Mouse (Mus musculus) hindbrain, embryonic 11.5 days (tissue): ENCODE data around the gene Olfr957. TPM values are rescaled to one million over a fixed set of nuclear protein-coding genes. Genes with fewer than 3 reads are reported as not detected.

Source experiments
- ATAC-seq: fragments of 200-750 bp; cut with Nextera tagmentation; 2 replicates; pipeline ENCODE4 v1.8.0; 2017; ENCODE audit warnings: mild to moderate bottlenecking, moderate TSS enrichment, moderate library complexity; ENCODE audit not compliant: low FRiP score
- DNase-seq: peaks from one replicate; pipeline ENCODE4 v3.0.0-alpha.2; 2015; ENCODE audit warnings: low spot score
- H3K27ac ChIP-seq: fragments of 300-500 bp; sonication (generic); 2 replicates; pipeline ENCODE4 v1.5.1; 2014; ENCODE audit warnings: mild to moderate bottlenecking, low read depth, low read length
- H3K27me3 ChIP-seq: fragments of 300-500 bp; sonication (generic); 2 replicates; pipeline ENCODE4 v1.6.1; 2014; ENCODE audit warnings: mild to moderate bottlenecking, low read length, moderate library complexity, mixed read lengths; ENCODE audit not compliant: control insufficient read depth, insufficient read depth
- H3K36me3 ChIP-seq: fragments of 300-500 bp; sonication (generic); 2 replicates; pipeline ENCODE4 v1.6.1; 2014; ENCODE audit warnings: mild to moderate bottlenecking, low read length, moderate library complexity, mixed read lengths; ENCODE audit not compliant: control insufficient read depth, insufficient read depth
- H3K4me1 ChIP-seq: fragments of 300-500 bp; sonication (generic); replicated peaks from 2 replicates; pipeline ENCODE4 v1.6.1; 2014; ENCODE audit warnings: low read length, mixed read lengths; ENCODE audit not compliant: control insufficient read depth, insufficient read depth
- H3K4me2 ChIP-seq: fragments of 300-500 bp; sonication (generic); replicated peaks from 2 replicates; pipeline ENCODE4 v1.6.1; 2014; ENCODE audit warnings: mild to moderate bottlenecking, low read depth, low read length
- H3K4me3 ChIP-seq: fragments of 300-500 bp; sonication (generic); 2 replicates; pipeline ENCODE4 v1.5.1; 2014; ENCODE audit warnings: low read depth, low read length
- H3K9ac ChIP-seq: fragments of 300-500 bp; sonication (generic); 2 replicates; pipeline ENCODE4 v1.6.1; 2014; ENCODE audit warnings: low read depth, low read length
- H3K9me3 ChIP-seq: fragments of 300-500 bp; sonication (generic); 2 replicates; pipeline ENCODE4 v1.6.1; 2016; ENCODE audit warnings: low read length; ENCODE audit not compliant: control insufficient read depth
- WGBS: fragments of 180-500 bp; shearing (Covaris S2); extraction: QIAGEN DNeasy Blood & Tissue Kit; methylation state at CpG from one replicate; pipeline ENCODE4 v1.1.7; 2014; 5-methylcytosine and 5-hydroxymethylcytosine counted together
- polyA plus RNA-seq: library from polyadenylated mRNA; unstranded; fragments of >200 nt; fragmentation: Nextera tagmentation; extraction: Ambion mirVana; gene quantifications from 2 replicates; pipeline ENCODE4 v1.2.1, GENCODE M21; 2014

Gene Olfr957
- polyA plus RNA-seq = not detected in 2 replicates

DNA sequence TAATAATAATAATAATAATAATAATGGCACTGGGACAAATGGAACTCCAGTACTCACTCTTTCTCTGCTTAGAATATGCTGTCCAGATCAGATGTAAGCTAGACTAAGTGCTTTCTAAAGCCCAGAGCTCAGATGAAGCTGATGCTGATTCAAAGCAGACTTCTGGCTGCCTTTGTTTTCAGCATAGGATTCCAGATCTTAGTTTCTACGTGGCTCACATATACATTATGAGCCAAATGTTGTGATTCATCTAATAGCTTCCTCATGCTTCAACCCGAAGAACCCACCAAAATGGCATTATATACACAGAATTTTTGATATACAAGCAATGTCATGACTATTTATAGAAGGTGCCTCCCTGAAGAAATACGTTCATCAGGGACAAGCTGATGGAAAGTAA is at the start of gene Olfr957:
Gene Olfr957 (minus strand): TSS at position 279 of the 400 bp plus-strand sequence.
- no peak for DNase-seq
- no peak within 1 kb of the TSS for H3K4me3 ChIP-seq
- WGBS = 81% methylated on average over 3 of the region's 3 CpGs

GRCm38 (mm10) chr9:39558349-39558647 is 42.7 kb upstream of the Olfr957 start:
- DNase-seq = no peak
- Histone ChIP-seq H3K27me3 (no peaks in the 10 kb centered on the region), H3K9ac (no peak overlapping the region), H3K27ac (no peak overlapping the region), H3K4me1 (no peaks in the 10 kb centered on the region), H3K36me3 (no peaks in the 10 kb centered on the region), H3K4me2 (no peak overlapping the region), H3K4me3 (no peak overlapping the region), H3K9me3 (no peaks in the 10 kb centered on the region)
- peak; percentile 8; the same call in 1 of the 2 replicates for ATAC-seq

More for the DNA sequence above, at the start of gene Olfr957:
- Histone ChIP-seq H3K9me3 (no peaks in the 10 kb centered on the region), H3K9ac (no peak within 1 kb of the TSS), H3K4me1 (no peaks in the 10 kb centered on the region), H3K27me3 (no peaks in the 10 kb centered on the region), H3K27ac (no peak within 1 kb of the TSS), H3K36me3 (no peaks in the 10 kb centered on the region), H3K4me2 (no peak within 1 kb of the TSS)
- no peak for ATAC-seq

GRCm38 (mm10) chr9:39557529-39558348 is 42.1 kb upstream of the Olfr957 start:
- DNase-seq = peak; percentile 38
- no peaks in the 10 kb centered on the region for H3K36me3 ChIP-seq
- H3K9ac ChIP-seq = no peak overlapping the region
- H3K4me2 ChIP-seq = no peak overlapping the region
- no peaks in the 10 kb centered on the region for H3K9me3 ChIP-seq
- no peak overlapping the region for H3K4me3 ChIP-seq
- no peaks in the 10 kb centered on the region for H3K27me3 ChIP-seq
- 0 out of 2 replicates have a peak overlapping the region, but pooled peaks have one; percentile 24 for H3K27ac ChIP-seq
- no peaks in the 10 kb centered on the region for H3K4me1 ChIP-seq
- peak; percentile 90 for ATAC-seq
- WGBS = 47% methylated on average over 3 of the region's 3 CpGs

DNA sequence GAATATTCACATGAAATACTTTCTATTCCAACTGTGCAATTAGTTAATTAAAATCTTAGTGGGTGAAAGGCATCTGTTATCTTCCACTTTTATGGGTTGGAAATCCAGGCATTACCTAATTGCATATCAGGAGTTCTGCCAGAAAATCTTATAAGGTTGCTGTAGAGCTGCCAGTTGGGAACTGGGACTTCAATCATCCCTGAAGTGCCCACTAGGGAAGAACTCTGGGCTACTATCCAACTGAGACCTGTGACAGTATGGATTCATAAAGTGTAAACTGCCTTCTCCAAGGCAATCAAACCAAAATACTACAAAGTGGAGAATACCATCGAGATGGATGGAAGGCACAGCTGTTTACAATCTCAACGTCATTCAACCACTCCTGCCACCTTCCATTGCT is 38.3 kb upstream of the Olfr957 start, which contains the start of gene Olfr958:
Gene Olfr958 (minus strand): TSS at position 109 of the 400 bp plus-strand sequence.
- H3K27ac ChIP-seq = no peak within 1 kb of the TSS
- H3K27me3 ChIP-seq = no peaks in the 10 kb centered on the region
- no peaks in the 10 kb centered on the region for H3K4me1 ChIP-seq
- ATAC-seq (no peak), DNase-seq (no peak)
- H3K9me3 ChIP-seq = no peaks in the 10 kb centered on the region
- H3K9ac ChIP-seq = no peak within 1 kb of the TSS
- H3K4me2 ChIP-seq = no peak within 1 kb of the TSS
- no peak within 1 kb of the TSS for H3K4me3 ChIP-seq
- WGBS = 75% methylated on average over 2 of the region's 2 CpGs
- H3K36me3 ChIP-seq = no peaks in the 10 kb centered on the region

- WGBS = 90% methylated on average over 5 of the region's 5 CpGs
- no peak overlapping the region for H3K4me3 ChIP-seq
- H3K27ac ChIP-seq = no peak overlapping the region
- H3K4me2 ChIP-seq = no peak overlapping the region
- H3K27me3 ChIP-seq = no peaks in the 10 kb centered on the region
- H3K9me3 ChIP-seq = no peaks in the 10 kb centered on the region
- no peaks in the 10 kb centered on the region for H3K4me1 ChIP-seq
- no peak for ATAC-seq
- no peak for DNase-seq
- H3K36me3 ChIP-seq = no peaks in the 10 kb centered on the region
- H3K9ac ChIP-seq = no peak overlapping the region
Observed at GRCm38 (mm10) chr9:39550806-39551205, 35.2 kb upstream of the Olfr957 start.

GRCm38 (mm10) chr9:39523616-39524285 is 8.1 kb upstream of the Olfr957 start:
- Histone ChIP-seq H3K9me3 (no peaks in the 10 kb centered on the region), H3K9ac (no peak overlapping the region), H3K4me3 (no peak overlapping the region), H3K4me1 (no peaks in the 10 kb centered on the region), H3K27ac (no peak overlapping the region), H3K4me2 (no peak overlapping the region), H3K36me3 (no peaks in the 10 kb centered on the region), H3K27me3 (no peaks in the 10 kb centered on the region)
- no peak for DNase-seq
- no peak for ATAC-seq
- WGBS = 83% methylated on average over 1 of the region's 1 CpGs

- Histone ChIP-seq H3K9ac (no peak overlapping the region), H3K4me3 (no peak overlapping the region), H3K27me3 (no peaks in the 10 kb centered on the region), H3K27ac (no peak overlapping the region), H3K36me3 (no peaks in the 10 kb centered on the region), H3K4me2 (no peak overlapping the region), H3K4me1 (no peaks in the 10 kb centered on the region), H3K9me3 (no peaks in the 10 kb centered on the region)
- ATAC-seq = no peak
- DNase-seq = no peak
Observed at GRCm38 (mm10) chr9:39518595-39518994, 3.0 kb upstream of the Olfr957 start.

GRCm38 (mm10) chr9:39509412-39509811 is 6.2 kb downstream of the Olfr957 start:
- no peak for DNase-seq
- Histone ChIP-seq H3K27me3 (no peaks in the 10 kb centered on the region), H3K4me2 (no peak overlapping the region), H3K27ac (no peak overlapping the region), H3K36me3 (no peaks in the 10 kb centered on the region), H3K9me3 (no peaks in the 10 kb centered on the region), H3K4me1 (no peaks in the 10 kb centered on the region), H3K4me3 (no peak overlapping the region), H3K9ac (no peak overlapping the region)
- WGBS = 80% methylated on average over 9 of the region's 9 CpGs
- ATAC-seq = 0 out of 2 replicates have a peak, but pooled peaks have one; percentile 12

GRCm38 (mm10) chr9:39508998-39509397 is 6.6 kb downstream of the Olfr957 start:
- WGBS = 8% methylated on average over 6 of the region's 6 CpGs
- Histone ChIP-seq H3K9me3 (no peaks in the 10 kb centered on the region), H3K36me3 (no peaks in the 10 kb centered on the region), H3K27ac (no peak overlapping the region), H3K27me3 (no peaks in the 10 kb centered on the region), H3K4me3 (no peak overlapping the region), H3K4me2 (no peak overlapping the region), H3K4me1 (no peaks in the 10 kb centered on the region), H3K9ac (no peak overlapping the region)
- DNase-seq = peak; percentile 79
- peak; percentile 78 for ATAC-seq
